Mouse (Mus musculus): ENCODE measurements at regions not wholly inside any gene's neighbourhood (a gene's known extent, or its start where the extent isn't known, plus 50 kb on each side); places are given as distances from the start of the nearest gene placed in this dataset.
A peak's percentile ranks its signal among the peaks of the same experiment; 100 is the strongest.

DNA sequence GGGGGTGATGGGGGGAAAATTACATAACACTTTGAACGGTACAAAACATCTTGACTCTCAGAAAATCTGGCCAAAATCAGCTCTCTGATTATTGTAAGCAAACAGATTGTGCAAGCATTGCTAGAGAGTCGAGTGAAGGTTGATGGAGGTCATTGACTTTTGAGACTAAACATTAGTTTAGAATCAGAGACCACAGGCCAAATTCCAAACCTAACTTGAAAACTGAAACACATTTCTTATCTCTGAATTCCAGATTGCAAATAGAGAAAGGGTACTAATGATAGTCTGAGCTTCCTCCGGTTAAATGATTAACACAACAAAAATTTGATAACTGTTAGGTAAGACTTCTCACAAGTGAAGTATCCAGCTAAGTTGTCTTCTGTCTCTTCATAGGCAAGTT is 217.5 kb upstream of the Tmeff2 start:
- Histone ChIP-seq H3K4me1 (ENCODE audit: insufficient read depth) (no peaks in the 10 kb centered on the region), H3K9ac (no peak overlapping the region), H3K36me3 (ENCODE audit: insufficient read depth) (no peaks in the 10 kb centered on the region), H3K4me2 (no peak overlapping the region), H3K4me3 (ENCODE audit: low read depth, low read length) (no peak overlapping the region), H3K9me3 (ENCODE audit: low read depth, low read length) (no peaks in the 10 kb centered on the region), H3K27me3 (ENCODE audit: insufficient read depth, low read length) (no peaks in the 10 kb centered on the region), H3K27ac (ENCODE audit: low read depth) (no peak overlapping the region)
- ATAC-seq (ENCODE audit: insufficient read depth) (no peak), DNase-seq (peak; percentile 24)
- 25% methylated on average over 3 of the region's 3 CpGs for WGBS
- no peak for TF ChIP-seq CTCF (IDR thresholded peaks at IDR 0.05; ENCODE audit: low read depth)

GRCm38 (mm10) chr1:50685361-50685760 is 215.1 kb upstream of the Tmeff2 start:
- WGBS: 51% methylated on average over 2 of the region's 2 CpGs
- no peaks in the 10 kb centered on the region for H3K36me3 ChIP-seq (ENCODE audit: insufficient read depth)
- no peaks in the 10 kb centered on the region for H3K9me3 ChIP-seq (ENCODE audit: low read depth, low read length)
- no peak for DNase-seq
- H3K4me3 ChIP-seq (ENCODE audit: low read depth, low read length): no peak overlapping the region
- H3K9ac ChIP-seq: no peak overlapping the region
- no peak for TF ChIP-seq CTCF (IDR thresholded peaks at IDR 0.05; ENCODE audit: low read depth)
- H3K27me3 ChIP-seq (ENCODE audit: insufficient read depth, low read length): no peaks in the 10 kb centered on the region
- ATAC-seq (ENCODE audit: insufficient read depth): no peak
- no peaks in the 10 kb centered on the region for H3K4me1 ChIP-seq (ENCODE audit: insufficient read depth)
- no peak overlapping the region for H3K27ac ChIP-seq (ENCODE audit: low read depth)
- no peak overlapping the region for H3K4me2 ChIP-seq

- WGBS: 59% methylated on average over 1 of the region's 1 CpGs
- Histone ChIP-seq H3K4me2 (no peak overlapping the region), H3K9me3 (ENCODE audit: low read depth, low read length) (no peaks in the 10 kb centered on the region)
These were observed 203.5 kb upstream of the Tmeff2 start for GRCm38 (mm10) chr1:50696916-50697315.

DNA sequence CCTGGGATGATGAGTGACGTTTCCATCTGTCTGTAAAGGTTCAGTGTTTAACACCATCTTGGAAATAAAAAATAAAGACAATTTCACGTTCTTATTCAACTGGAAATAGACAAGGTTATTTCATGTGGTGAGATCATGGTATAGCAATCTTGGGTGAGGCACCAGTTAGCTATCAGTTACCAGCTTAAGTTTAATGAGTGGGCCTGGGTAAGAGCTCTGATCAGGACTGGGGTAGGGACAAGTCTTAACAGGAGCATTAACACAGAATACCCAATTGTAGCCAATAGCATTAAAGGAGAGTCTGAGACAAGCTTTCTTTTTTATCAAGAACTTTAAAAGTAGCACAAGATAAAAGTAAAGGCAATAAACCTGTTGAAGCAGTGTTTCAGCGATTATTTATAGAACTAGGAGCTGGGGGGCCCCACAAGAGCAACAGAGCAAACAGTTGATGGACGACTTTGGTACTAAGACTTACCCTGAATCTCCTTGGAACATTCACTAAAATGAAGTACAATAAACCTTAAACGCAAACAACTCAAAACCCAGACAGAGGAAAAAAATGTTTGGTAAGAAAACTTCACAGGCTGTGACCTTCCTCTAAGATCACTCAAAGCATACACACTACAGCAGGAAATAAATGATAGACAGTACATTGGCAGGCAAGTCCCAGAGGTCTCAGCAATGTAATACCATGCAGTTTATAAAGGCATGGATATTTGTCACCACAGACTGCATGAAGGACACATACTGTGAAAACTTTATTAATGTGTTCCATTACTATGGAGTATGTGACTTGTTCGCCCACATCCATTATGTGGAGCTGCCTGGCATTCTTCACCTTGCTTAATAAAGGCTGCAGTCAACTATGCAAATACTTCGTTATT is 202.9 kb upstream of the Tmeff2 start:
- Histone ChIP-seq H3K4me3 (ENCODE audit: low read depth, low read length) (no peak overlapping the region), H3K9ac (no peak overlapping the region), H3K9me3 (ENCODE audit: low read depth, low read length) (no peaks in the 10 kb centered on the region), H3K27me3 (ENCODE audit: insufficient read depth, low read length) (no peaks in the 10 kb centered on the region), H3K36me3 (ENCODE audit: insufficient read depth) (no peaks in the 10 kb centered on the region), H3K4me1 (ENCODE audit: insufficient read depth) (no peaks in the 10 kb centered on the region), H3K27ac (ENCODE audit: low read depth) (no peak overlapping the region), H3K4me2 (no peak overlapping the region)
- no peak for TF ChIP-seq CTCF (IDR thresholded peaks at IDR 0.05; ENCODE audit: low read depth)
- WGBS: 57% methylated on average over 7 of the region's 7 CpGs
- ATAC-seq (ENCODE audit: insufficient read depth) (no peak; the same call in 1 of the 2 replicates), DNase-seq (no peak)

More at GRCm38 (mm10) chr1:50696916-50697315, 203.5 kb upstream of the Tmeff2 start:
- no peaks in the 10 kb centered on the region for H3K36me3 ChIP-seq (ENCODE audit: insufficient read depth)
- no peak overlapping the region for H3K27ac ChIP-seq (ENCODE audit: low read depth)
- no peak for DNase-seq
- no peak overlapping the region for H3K9ac ChIP-seq
- H3K27me3 ChIP-seq (ENCODE audit: insufficient read depth, low read length): no peaks in the 10 kb centered on the region
- H3K4me3 ChIP-seq (ENCODE audit: low read depth, low read length): no peak overlapping the region
- no peak for ATAC-seq (ENCODE audit: insufficient read depth)
- no peaks in the 10 kb centered on the region for H3K4me1 ChIP-seq (ENCODE audit: insufficient read depth)
- no peak for TF ChIP-seq CTCF (IDR thresholded peaks at IDR 0.05; ENCODE audit: low read depth)

DNA sequence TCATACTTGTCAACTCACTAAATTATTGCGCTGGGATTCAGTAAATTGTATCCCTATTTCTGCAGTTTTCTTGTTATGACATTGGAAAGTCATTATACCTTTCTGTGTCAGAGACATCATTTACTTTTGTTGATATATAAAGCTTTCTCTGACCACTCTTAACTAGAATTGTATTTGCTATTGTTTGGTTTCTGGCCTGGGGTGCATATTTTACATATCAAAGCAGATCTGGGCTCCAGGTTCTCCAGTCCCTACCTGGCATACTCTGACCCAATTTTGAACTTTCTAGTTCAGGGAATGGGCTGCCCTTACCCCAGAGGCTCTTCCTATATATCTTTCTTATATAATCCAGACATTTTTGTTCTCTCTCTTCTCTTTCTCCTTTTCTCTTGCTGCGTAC is 195.8 kb upstream of the Tmeff2 start:
- Histone ChIP-seq H3K27me3 (ENCODE audit: insufficient read depth, low read length) (no peaks in the 10 kb centered on the region), H3K4me2 (no peak overlapping the region), H3K4me1 (ENCODE audit: insufficient read depth) (no peaks in the 10 kb centered on the region), H3K27ac (ENCODE audit: low read depth) (no peak overlapping the region), H3K9ac (no peak overlapping the region), H3K36me3 (ENCODE audit: insufficient read depth) (no peaks in the 10 kb centered on the region), H3K9me3 (ENCODE audit: low read depth, low read length) (no peaks in the 10 kb centered on the region), H3K4me3 (ENCODE audit: low read depth, low read length) (no peak overlapping the region)
- no peak for ATAC-seq (ENCODE audit: insufficient read depth)
- DNase-seq: no peak
- WGBS: 82% methylated on average over 2 of the region's 2 CpGs
- TF ChIP-seq CTCF (IDR thresholded peaks at IDR 0.05; ENCODE audit: low read depth): no peak

DNA sequence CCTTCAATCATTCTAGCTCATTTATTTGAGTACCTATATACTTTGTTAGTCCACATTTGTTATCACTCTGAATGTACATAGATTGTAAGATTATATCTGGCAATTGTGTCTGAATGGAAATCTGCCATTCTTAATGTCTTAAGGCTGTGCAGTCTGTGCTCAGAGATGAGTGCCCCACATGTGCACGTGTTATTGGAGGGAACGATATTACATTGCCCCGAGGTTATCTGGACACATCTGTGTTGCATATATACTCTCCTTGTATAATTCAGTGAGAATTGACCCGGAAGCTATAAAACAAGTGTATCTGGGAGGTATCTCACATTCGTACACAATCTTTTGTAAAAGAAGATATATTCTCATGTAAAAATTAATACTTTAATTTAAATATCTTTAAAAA is 155.4 kb upstream of the Tmeff2 start:
- Histone ChIP-seq H3K36me3 (ENCODE audit: insufficient read depth) (no peaks in the 10 kb centered on the region), H3K27me3 (ENCODE audit: insufficient read depth, low read length) (no peaks in the 10 kb centered on the region), H3K4me1 (ENCODE audit: insufficient read depth) (no peaks in the 10 kb centered on the region), H3K9ac (no peak overlapping the region), H3K9me3 (ENCODE audit: low read depth, low read length) (no peaks in the 10 kb centered on the region), H3K27ac (ENCODE audit: low read depth) (no peak overlapping the region), H3K4me3 (ENCODE audit: low read depth, low read length) (no peak overlapping the region), H3K4me2 (no peak overlapping the region)
- WGBS: 64% methylated on average over 5 of the region's 5 CpGs
- no peak for TF ChIP-seq CTCF (IDR thresholded peaks at IDR 0.05; ENCODE audit: low read depth)
- no peak for ATAC-seq (ENCODE audit: insufficient read depth)
- DNase-seq: no peak

DNA sequence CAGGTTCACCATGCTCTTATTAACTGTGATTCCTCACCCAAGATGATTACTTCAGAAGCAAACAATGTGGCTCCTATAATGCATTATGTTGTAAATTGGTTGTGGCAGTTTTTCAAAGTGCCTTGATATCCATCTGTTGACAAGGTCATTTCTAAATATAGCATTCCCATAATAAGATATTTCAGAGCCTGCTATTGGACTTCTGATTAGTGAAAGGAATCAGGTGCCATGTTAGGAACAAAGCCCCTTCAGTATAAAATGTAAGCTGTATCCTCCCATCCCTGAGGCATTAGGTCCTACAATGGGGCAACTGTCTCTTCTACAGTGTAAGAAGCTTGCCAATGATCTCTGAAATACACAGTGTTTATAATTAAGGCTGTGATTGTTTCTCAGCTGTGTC is 130.2 kb upstream of the Tmeff2 start:
- H3K36me3 ChIP-seq (ENCODE audit: insufficient read depth): no peaks in the 10 kb centered on the region
- no peaks in the 10 kb centered on the region for H3K27me3 ChIP-seq (ENCODE audit: insufficient read depth, low read length)
- TF ChIP-seq CTCF (IDR thresholded peaks at IDR 0.05; ENCODE audit: low read depth): no peak
- H3K27ac ChIP-seq (ENCODE audit: low read depth): no peak overlapping the region
- H3K4me1 ChIP-seq (ENCODE audit: insufficient read depth): no peaks in the 10 kb centered on the region
- ATAC-seq (ENCODE audit: insufficient read depth) (no peak), DNase-seq (no peak)
- H3K4me3 ChIP-seq (ENCODE audit: low read depth, low read length): no peak overlapping the region
- no peak overlapping the region for H3K4me2 ChIP-seq
- H3K9me3 ChIP-seq (ENCODE audit: low read depth, low read length): no peaks in the 10 kb centered on the region
- H3K9ac ChIP-seq: no peak overlapping the region

All from lung, embryonic 14.5 days (tissue).